Mouse (Mus musculus) adrenal gland, postnatal 36 days (tissue): Measurements from ENCODE around the gene Olfr480. TPM values are rescaled to one million over a fixed set of nuclear protein-coding genes. Genes with fewer than 3 reads are reported as not detected.

Experiments used
- DNase-seq, 2 experiments: peaks; one replicate each; pipeline ENCODE4 v3.0.0; 2021; ENCODE audit warnings: mixed read lengths in 1 of 2
- long read RNA-seq, 2 experiments: library from polyadenylated mRNA; stranded (forward); transcript quantifications; one replicate each; pipeline ENCODE4 v2.0.0; 2021; ENCODE audit warnings: borderline sequencing depth in 2 of 2
- total RNA-seq, 2 experiments: library from RNA; stranded (reverse); gene quantifications; 2 replicates each; pipeline ENCODE4 v1.2.3; 2021

Olfr480 gene
- not detected for total RNA-seq
- long read RNA-seq, experiment 1: 0 reads
- long read RNA-seq, experiment 2: 0 reads

DNA sequence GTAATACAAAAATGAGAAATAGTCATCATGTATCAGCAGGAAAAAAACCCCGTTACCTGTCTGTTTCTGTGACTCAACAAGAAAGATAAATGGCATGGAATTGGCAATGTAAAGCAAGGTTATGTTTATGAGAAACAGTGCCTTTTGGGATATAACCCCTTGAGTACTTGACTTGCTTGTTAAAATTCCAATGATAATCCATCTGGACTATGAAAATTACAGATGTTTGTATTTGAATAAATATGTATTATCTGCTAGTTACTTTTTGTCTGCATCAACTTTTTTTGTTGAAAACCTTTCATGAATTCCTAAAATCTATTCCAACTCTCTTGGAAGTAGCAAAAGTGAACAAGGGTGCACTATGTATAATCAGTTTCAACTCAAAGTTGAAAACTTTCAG is at the start of gene Olfr480:
TSS of gene Olfr480 (minus strand) at position 101 of the 400 bp plus-strand sequence.
- DNase-seq: no peak

GRCm38 (mm10) chr7:108100549-108100948 is 33.4 kb upstream of the Olfr480 start, which contains the start of gene Olfr483:
Gene Olfr483 (plus strand): TSS chr7:108100849.
- no peak for DNase-seq

GRCm38 (mm10) chr7:108097486-108097885 is 30.3 kb upstream of the Olfr480 start, which contains the start of gene Olfr482:
Gene Olfr482 (minus strand): TSS chr7:108097586.
- no peak for DNase-seq

DNA sequence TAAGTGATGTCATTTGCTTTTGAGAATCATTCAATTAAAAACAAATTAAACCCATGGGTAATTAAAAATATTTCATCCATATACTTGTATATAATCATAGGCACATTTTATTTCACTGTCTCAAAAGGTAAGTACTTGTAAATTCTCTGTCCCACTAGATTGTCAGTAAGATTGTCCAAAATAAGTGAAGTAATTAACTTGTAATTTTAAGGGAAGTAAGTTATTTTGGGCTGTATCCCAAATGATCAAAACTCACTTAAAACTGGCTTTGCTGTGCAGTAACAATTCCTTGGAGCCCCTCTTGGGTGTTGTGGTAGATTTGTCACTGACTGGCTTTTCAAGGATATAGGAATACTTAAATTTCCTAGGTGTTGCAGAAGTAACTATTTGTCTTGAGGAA is 12.4 kb upstream of the Olfr480 start, which contains the start of gene Olfr481:
TSS of gene Olfr481 (plus strand) at position 301 of the 400 bp plus-strand sequence.
- no peak for DNase-seq

DNA sequence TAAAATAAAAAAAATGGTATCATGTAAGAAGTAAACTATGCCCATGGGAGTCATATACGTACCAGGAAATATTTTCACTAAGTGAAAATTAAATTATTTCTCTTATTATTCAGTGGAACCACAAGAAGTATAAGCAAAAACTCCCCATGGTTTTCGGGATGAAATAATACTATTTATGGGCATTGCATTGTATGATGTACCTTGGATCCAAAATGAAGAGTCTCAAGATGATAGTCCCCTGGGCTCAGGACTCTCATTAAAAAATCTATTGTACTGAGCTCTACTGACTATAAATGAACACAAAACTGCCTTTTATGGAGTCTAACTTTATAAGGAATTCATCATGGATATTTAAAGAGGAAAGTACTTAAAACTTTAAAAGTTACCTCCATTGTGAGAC is 16.8 kb downstream of the Olfr480 start, which contains the start of gene Olfr479:
TSS of gene Olfr479 (plus strand) at position 301 of the 400 bp plus-strand sequence.
- no peak for DNase-seq

- no peak for DNase-seq
Observed at GRCm38 (mm10) chr7:108033889-108034288, 33.3 kb downstream of the Olfr480 start, which contains the start of gene Olfr478. Gene Olfr478 (minus strand): TSS chr7:108033989.

Other genes with a start within 250 kb of the Olfr480 start
- not detected for gene Olfr469, start 241.8 kb downstream of the Olfr480 start, total RNA-seq
- gene Olfr470, start 219.9 kb downstream of the Olfr480 start, total RNA-seq: not detected
- not detected for gene Olfr472, start 169.4 kb downstream of the Olfr480 start, total RNA-seq
- gene Olfr473, start 136.9 kb downstream of the Olfr480 start, total RNA-seq: not detected
- gene Olfr474, start 112.7 kb downstream of the Olfr480 start, total RNA-seq: not detected
- not detected for gene Olfr476, start 102.5 kb downstream of the Olfr480 start, total RNA-seq
- gene Olfr477, start 80.7 kb downstream of the Olfr480 start, total RNA-seq: not detected
- gene Olfr478, start 33.4 kb downstream of the Olfr480 start, total RNA-seq: not detected
- not detected for gene Olfr479, start 16.7 kb downstream of the Olfr480 start, total RNA-seq
- gene Olfr481, start 12.5 kb upstream of the Olfr480 start, total RNA-seq: not detected
- 1 to 10 TPM; 1.1 to 1.5 TPM for gene Olfr482, start 30.2 kb upstream of the Olfr480 start, total RNA-seq
- gene Olfr483, start 33.5 kb upstream of the Olfr480 start, total RNA-seq: not detected
- not detected for gene Olfr484, start 60.1 kb upstream of the Olfr480 start, total RNA-seq
- gene Olfr485, start 92.5 kb upstream of the Olfr480 start, total RNA-seq: not detected
- gene Olfr486, start 105.4 kb upstream of the Olfr480 start, total RNA-seq: not detected
- not detected for gene Olfr487, start 147.3 kb upstream of the Olfr480 start, total RNA-seq
- not detected for gene Olfr488, start 191.0 kb upstream of the Olfr480 start, total RNA-seq
- gene Olfr490, start 221.6 kb upstream of the Olfr480 start, total RNA-seq: not detected
- not detected for gene Olfr491, start 246.1 kb upstream of the Olfr480 start, total RNA-seq